In the genomic region with DNA sequence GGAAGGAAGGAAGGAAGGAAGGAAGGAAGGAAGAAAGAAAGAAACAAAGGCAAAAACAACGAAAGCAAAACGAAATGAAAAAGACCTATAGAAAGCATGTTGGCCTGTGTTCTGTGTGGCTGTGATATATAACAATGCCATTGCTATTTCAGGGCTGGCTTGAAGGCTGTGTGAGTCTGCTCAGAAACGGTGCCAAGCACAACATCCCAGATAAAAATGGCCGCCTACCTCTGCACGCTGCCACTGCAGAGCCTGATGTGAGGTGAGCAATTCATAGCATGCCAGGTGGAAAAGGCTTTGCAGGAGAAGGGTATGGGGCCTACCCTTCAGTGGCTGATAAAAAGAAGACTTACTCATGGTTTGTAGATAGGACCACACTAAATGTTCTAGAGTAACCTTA, we compare ENCODE assay signal across 15 mouse cellular contexts. TPM values are rescaled to one million over a fixed set of nuclear protein-coding genes. Genes with fewer than 3 reads are reported as not detected.
DNase-seq lines count a peak whose midpoint lies in the region; ATAC-seq and TF ChIP-seq lines count a peak whose summit lies in the region.
"Had no signal": no experiment of that assay in that cellular context is flagged by ENCODE, and none has a peak within 500 bp of the region (broad histone marks: within the 10 kb centered on the region; RNA-seq: fewer than 3 reads in every experiment).

No protein-coding gene starts in this region.

- intact Hi-C loops in gastrocnemius, adult 2 months (cut with DNase I): no loop called here

- H3K4me1 ChIP-seq in hindbrain, embryonic 12.5 days: peaks cover 14% of the 10 kb centered on the region
- peaks cover 24% of the 10 kb centered on the region for H3K4me1 ChIP-seq in hindbrain, embryonic 13.5 days (replicated peaks)
- peaks cover 27% of the 10 kb centered on the region for H3K4me1 ChIP-seq in embryonic fibroblast, embryonic 13.5 days (ENCODE audit: control insufficient read depth, insufficient read depth, low read length)
- peaks cover 44% of the 10 kb centered on the region for H3K4me1 ChIP-seq in limb, embryonic 15.5 days
- H3K4me1 ChIP-seq: liver, embryonic 12.5 days; megakaryocyte, embryonic 14.5 days had no signal

- no peak overlapping the region for H3K4me2 ChIP-seq in hindbrain, embryonic 12.5 days (replicated peaks)
- no peak overlapping the region for H3K4me2 ChIP-seq in hindbrain, embryonic 13.5 days
- H3K4me2 ChIP-seq in limb, embryonic 15.5 days: no peak overlapping the region
- H3K4me2 ChIP-seq: liver, embryonic 12.5 days had no signal

- no peaks in the 10 kb centered on the region for H3K36me3 ChIP-seq in hindbrain, embryonic 12.5 days
- no peaks in the 10 kb centered on the region for H3K36me3 ChIP-seq in hindbrain, embryonic 13.5 days
- no peaks in the 10 kb centered on the region for H3K36me3 ChIP-seq in limb, embryonic 15.5 days
- H3K36me3 ChIP-seq: liver, embryonic 12.5 days had no signal

- TF ChIP-seq CTCF in gastrocnemius, adult 2 months (IDR thresholded peaks at IDR 0.05): no peak
- no peak for TF ChIP-seq CTCF in embryonic fibroblast, embryonic 13.5 days (IDR thresholded peaks at IDR 0.05; ENCODE audit: borderline replicate concordance, insufficient read depth, low read length)

- no peaks in the 10 kb centered on the region for H3K9me3 ChIP-seq in hindbrain, embryonic 12.5 days (replicated peaks)
- H3K9me3 ChIP-seq in hindbrain, embryonic 13.5 days: no peaks in the 10 kb centered on the region
- H3K9me3 ChIP-seq in limb, embryonic 15.5 days: no peaks in the 10 kb centered on the region
- H3K9me3 ChIP-seq: liver, embryonic 12.5 days had no signal

- no peak overlapping the region for H3K4me3 ChIP-seq in gastrocnemius, adult 2 months
- no peak overlapping the region for H3K4me3 ChIP-seq in hindbrain, embryonic 12.5 days
- no peak overlapping the region for H3K4me3 ChIP-seq in hindbrain, embryonic 13.5 days
- H3K4me3 ChIP-seq in embryonic fibroblast, embryonic 13.5 days (ENCODE audit: insufficient read depth, low read length): no peak overlapping the region
- H3K4me3 ChIP-seq in limb, embryonic 15.5 days: no peak overlapping the region
- H3K4me3 ChIP-seq: liver, embryonic 12.5 days; megakaryocyte, embryonic 14.5 days had no signal

- 88% methylated on average over 5 of the region's 5 CpGs for WGBS in hindbrain, embryonic 12.5 days
- WGBS in hindbrain, embryonic 13.5 days: 91% methylated on average over 5 of the region's 5 CpGs
- WGBS in limb, embryonic 15.5 days: 72% methylated on average over 5 of the region's 5 CpGs

- no peaks in the 10 kb centered on the region for H3K27me3 ChIP-seq in hindbrain, embryonic 12.5 days
- no peaks in the 10 kb centered on the region for H3K27me3 ChIP-seq in hindbrain, embryonic 13.5 days
- no peaks in the 10 kb centered on the region for H3K27me3 ChIP-seq in limb, embryonic 15.5 days
- H3K27me3 ChIP-seq: CH12.LX; liver, embryonic 12.5 days had no signal

- DNase-seq in gastrocnemius, adult 2 months: no peak
- DNase-seq in gastrocnemius, postnatal 25 days: no peak
- DNase-seq in layer of hippocampus, postnatal 10 days (ENCODE audit: low spot score in 2 of 2): no peak
- DNase-seq in layer of hippocampus, adult 9-11 months: no peak
- DNase-seq: cerebellum, adult 8-10 months; gastrocnemius, postnatal 14 days; right cerebral cortex, postnatal 4 days had no signal

- no peak for ATAC-seq in hindbrain, embryonic 12.5 days (ENCODE audit: low FRiP score)
- no peak for ATAC-seq in hindbrain, embryonic 13.5 days (ENCODE audit: low FRiP score)
- ATAC-seq in limb, embryonic 15.5 days (ENCODE audit: insufficient number of reproducible peaks, low FRiP score, low TSS enrichment, low read depth): no peak
- ATAC-seq: hindbrain, embryonic 16.5 days; liver, embryonic 12.5 days had no signal

- H3K27ac ChIP-seq in gastrocnemius, adult 2 months: peak overlapping the region; percentile 12
- H3K27ac ChIP-seq in hindbrain, embryonic 12.5 days: 0 out of 2 replicates have a peak overlapping the region, but pooled peaks have one; percentile 23
- H3K27ac ChIP-seq in hindbrain, embryonic 13.5 days: no peak overlapping the region
- peak overlapping the region; percentile 93 for H3K27ac ChIP-seq in embryonic fibroblast, embryonic 13.5 days (ENCODE audit: insufficient read depth, low read length)
- H3K27ac ChIP-seq in limb, embryonic 15.5 days: peak overlapping the region; percentile 86
- H3K27ac ChIP-seq: liver, embryonic 12.5 days had no signal

- no peak for TF ChIP-seq POLR2A in embryonic fibroblast, embryonic 13.5 days (IDR thresholded peaks at IDR 0.05; ENCODE audit: low read depth, low read length)

- no peak overlapping the region for H3K9ac ChIP-seq in hindbrain, embryonic 12.5 days
- no peak overlapping the region for H3K9ac ChIP-seq in hindbrain, embryonic 13.5 days
- H3K9ac ChIP-seq in limb, embryonic 15.5 days: no peak overlapping the region
- H3K9ac ChIP-seq: liver, embryonic 12.5 days had no signal

RNA-seq across cellular contexts. Expression of a gene that starts 38.7 kb away (rescaled TPM):
- not detected for total RNA-seq in gastrocnemius, adult 2 months (2021)
- not detected for total RNA-seq in gastrocnemius, postnatal 25 days (2021)
- 2.4 and 2.5 TPM in 2 replicates for polyA plus RNA-seq in hindbrain, embryonic 12.5 days (2016; fragmentation: Nextera tagmentation; extraction: Ambion mirVana)
- polyA plus RNA-seq in hindbrain, embryonic 13.5 days (2015; fragmentation: Nextera tagmentation; extraction: Ambion mirVana): 4.8 and 5.1 TPM in 2 replicates
- 0.74 and 1.9 TPM in 2 replicates for polyA plus RNA-seq in embryonic fibroblast, embryonic 13.5 days (2011; ENCODE audit: insufficient read length, low read depth, missing spikeins)
- 0.89 and 1.00 TPM in 2 replicates for polyA plus RNA-seq in limb, embryonic 15.5 days (2015; fragmentation: Nextera tagmentation; extraction: Ambion mirVana)
- 1 to 10 TPM; 8.6 to 9.1 TPM for total RNA-seq in layer of hippocampus, postnatal 10 days (2021)
